8 mouse cellular contexts compared by ENCODE assay signal in genomic region chr17:24072919-24073696, GRCm38 (mm10). TPM values are rescaled to one million over a fixed set of nuclear protein-coding genes. Genes with fewer than 3 reads are reported as not detected.
DNase-seq lines count a peak whose midpoint lies in the region; ATAC-seq and TF ChIP-seq lines count a peak whose summit lies in the region.

TSS of gene Kctd5 (minus strand) at chr17:24073485.

- peaks cover 6% of the 10 kb centered on the region for H3K4me1 ChIP-seq in heart, embryonic 12.5 days (replicated peaks)
- H3K4me1 ChIP-seq in kidney, postnatal 0 days (replicated peaks; ENCODE audit: insufficient read depth, low read length), result peaks cover 4% of the 10 kb centered on the region; the same call in 1 of the 2 replicates
- peaks cover 7% of the 10 kb centered on the region for H3K4me1 ChIP-seq in liver, embryonic 11.5 days (replicated peaks; ENCODE audit: control insufficient read depth, insufficient read depth, low read length)
- H3K4me1 ChIP-seq in stomach, embryonic 14.5 days (ENCODE audit: control insufficient read depth, insufficient read depth, low read length), result peaks cover 11% of the 10 kb centered on the region

- H3K27ac ChIP-seq in heart, embryonic 12.5 days (ENCODE audit: poor library complexity, severe bottlenecking), result peak within 1 kb of the TSS; percentile 78
- peak within 1 kb of the TSS; percentile 79 for H3K27ac ChIP-seq in kidney, postnatal 0 days
- H3K27ac ChIP-seq in liver, embryonic 11.5 days (ENCODE audit: low read depth, low read length), result peak within 1 kb of the TSS; percentile 47; the same call in 1 of the 2 replicates
- H3K27ac ChIP-seq in stomach, embryonic 14.5 days (ENCODE audit: low read length), result peak within 1 kb of the TSS; percentile 69; the same call in 1 of the 2 replicates

- H3K4me2 ChIP-seq in heart, embryonic 12.5 days, result peak within 1 kb of the TSS; percentile 83
- H3K4me2 ChIP-seq in kidney, postnatal 0 days (ENCODE audit: low read length), result peak within 1 kb of the TSS; percentile 80
- peak within 1 kb of the TSS; percentile 87 for H3K4me2 ChIP-seq in liver, embryonic 11.5 days
- peak within 1 kb of the TSS; percentile 46 for H3K4me2 ChIP-seq in stomach, embryonic 14.5 days (replicated peaks; ENCODE audit: low read depth, low read length)

- ATAC-seq in erythroid progenitor cell, adult 5-6 weeks (replicated peaks; ENCODE audit: low FRiP score, poor library complexity, severe bottlenecking), result peak; percentile 97
- peak; percentile 93 for ATAC-seq in heart, embryonic 12.5 days (ENCODE audit: insufficient number of reproducible peaks, low FRiP score)
- ATAC-seq in kidney, postnatal 0 days (replicated peaks; ENCODE audit: low FRiP score, low read depth), result peak; percentile 99
- peak; percentile 98 for ATAC-seq in liver, embryonic 11.5 days (replicated peaks; ENCODE audit: low FRiP score)
- ATAC-seq in stomach, embryonic 14.5 days (ENCODE audit: insufficient number of reproducible peaks, insufficient read depth, low FRiP score, low read depth), result peak; percentile 97

- peak within 1 kb of the TSS; percentile 94 for H3K4me3 ChIP-seq in heart, embryonic 12.5 days
- H3K4me3 ChIP-seq in kidney, postnatal 0 days (replicated peaks; ENCODE audit: low read depth, low read length), result peak within 1 kb of the TSS; percentile 94
- peak within 1 kb of the TSS; percentile 97 for H3K4me3 ChIP-seq in liver, embryonic 11.5 days (ENCODE audit: low read depth, low read length)
- H3K4me3 ChIP-seq in stomach, embryonic 14.5 days (ENCODE audit: low read depth, low read length), result peak within 1 kb of the TSS; percentile 96

- peak; percentile 95 for DNase-seq in CD4-positive helper T cell, adult 2 months (ENCODE audit: low read depth, low spot score)
- peak; percentile 91 for DNase-seq in brain, embryonic 18.5 days (ENCODE audit: low read depth, low spot score)
- peak; percentile 95 for DNase-seq in kidney, postnatal 0 days (ENCODE audit: low spot score)
- DNase-seq in liver, embryonic 11.5 days (ENCODE audit: low spot score), result peak; percentile 96
- peak; percentile 96 for DNase-seq in naive thymus-derived CD4-positive, alpha-beta T cell, adult 2 months (ENCODE audit: low read depth)

- no peaks in the 10 kb centered on the region for H3K27me3 ChIP-seq in heart, embryonic 12.5 days (replicated peaks)
- H3K27me3 ChIP-seq in kidney, postnatal 0 days (ENCODE audit: insufficient read depth, low read length), result no peaks in the 10 kb centered on the region
- H3K27me3 ChIP-seq in liver, embryonic 11.5 days (replicated peaks; ENCODE audit: control insufficient read depth, insufficient read depth, low read length), result no peaks in the 10 kb centered on the region
- no peaks in the 10 kb centered on the region for H3K27me3 ChIP-seq in stomach, embryonic 14.5 days (ENCODE audit: control insufficient read depth, insufficient read depth, low read length)

- under 1% methylated on average over 62 of the region's 62 CpGs for WGBS in heart, embryonic 12.5 days
- 2% methylated on average over 62 of the region's 62 CpGs for WGBS in kidney, postnatal 0 days
- under 1% methylated on average over 60 of the region's 62 CpGs for WGBS in liver, embryonic 11.5 days
- WGBS in stomach, embryonic 14.5 days, result under 1% methylated on average over 62 of the region's 62 CpGs

- peaks cover 31% of the 10 kb centered on the region for H3K36me3 ChIP-seq in heart, embryonic 12.5 days
- H3K36me3 ChIP-seq in kidney, postnatal 0 days (ENCODE audit: insufficient read depth, low read length), result 0 out of 2 replicates have a peak, but pooled peaks cover 6% of the 10 kb centered on the region
- peaks cover 12% of the 10 kb centered on the region for H3K36me3 ChIP-seq in liver, embryonic 11.5 days (ENCODE audit: control insufficient read depth, insufficient read depth, low read length)
- peaks cover 14% of the 10 kb centered on the region for H3K36me3 ChIP-seq in stomach, embryonic 14.5 days (ENCODE audit: control insufficient read depth, insufficient read depth, low read length)

- H3K9me3 ChIP-seq in heart, embryonic 12.5 days (replicated peaks), result no peaks in the 10 kb centered on the region
- no peaks in the 10 kb centered on the region for H3K9me3 ChIP-seq in kidney, postnatal 0 days (replicated peaks; ENCODE audit: low read length)
- no peaks in the 10 kb centered on the region for H3K9me3 ChIP-seq in liver, embryonic 11.5 days (ENCODE audit: control insufficient read depth, low read length)
- H3K9me3 ChIP-seq in stomach, embryonic 14.5 days (ENCODE audit: control insufficient read depth, low read depth, low read length), result no peaks in the 10 kb centered on the region

- TF ChIP-seq CTCF in kidney, postnatal 0 days (IDR thresholded peaks at IDR 0.05; ENCODE audit: low read depth), result no peak

- peak within 1 kb of the TSS; percentile 96 for H3K9ac ChIP-seq in heart, embryonic 12.5 days
- peak within 1 kb of the TSS; percentile 95 for H3K9ac ChIP-seq in kidney, postnatal 0 days (ENCODE audit: low read depth, low read length)
- peak within 1 kb of the TSS; percentile 87 for H3K9ac ChIP-seq in liver, embryonic 11.5 days (ENCODE audit: low read depth, low read length)
- peak within 1 kb of the TSS; percentile 91 for H3K9ac ChIP-seq in stomach, embryonic 14.5 days (replicated peaks; ENCODE audit: low read depth, low read length)

RNA-seq across cellular contexts. Expression of gene Kctd5, which starts in this region (rescaled TPM):
- total RNA-seq in erythroid progenitor cell, adult 5-6 weeks (2015; ENCODE audit: low replicate concordance), result 4.3 and 5.0 TPM in 2 replicates
- total RNA-seq in erythroid progenitor cell, adult 5-6 weeks (2017; ENCODE audit: low replicate concordance), result 8.0 and 10.7 TPM in 2 replicates
- polyA plus RNA-seq in heart, embryonic 12.5 days (2016; fragmentation: Nextera tagmentation; extraction: Ambion mirVana), result 49.0 and 49.2 TPM in 2 replicates
- 47.6 and 51.2 TPM in 2 replicates for polyA plus RNA-seq in kidney, postnatal 0 days (2015; fragmentation: Nextera tagmentation; extraction: Ambion mirVana)
- polyA plus RNA-seq in liver, embryonic 11.5 days (2014; fragmentation: Nextera tagmentation; extraction: Ambion mirVana), result 43.0 and 46.8 TPM in 2 replicates
- polyA plus RNA-seq in stomach, embryonic 14.5 days (2014; fragmentation: Nextera tagmentation; extraction: Ambion mirVana), result 58.1 and 61.0 TPM in 2 replicates

Comparison
In these comparisons a context has a peak if more than half of its experiments do, and no peak if none do; other contexts are left out.
1. Peak in every context shown above with its lines: DNase-seq, ATAC-seq, H3K4me3 ChIP-seq and H3K27ac ChIP-seq.